Mouse (Mus musculus) bone marrow, adult 2 months (tissue): ENCODE results near the gene Odaph.

Source experiments
- CTCF ChIP-seq: fragments of 200-500 bp; IDR thresholded peaks from 2 replicates; pipeline ENCODE4 v1.5.1; 2011; ENCODE audit warnings: low read length, control low read depth; ENCODE audit not compliant: control insufficient read depth, insufficient read depth
- POLR2A ChIP-seq: fragments of 200-500 bp; IDR thresholded peaks from 2 replicates; pipeline ENCODE4 v1.6.1; 2011; ENCODE audit warnings: low read depth, mild to moderate bottlenecking, control low read depth, low read length, borderline replicate concordance; ENCODE audit not compliant: control insufficient read depth

DNA sequence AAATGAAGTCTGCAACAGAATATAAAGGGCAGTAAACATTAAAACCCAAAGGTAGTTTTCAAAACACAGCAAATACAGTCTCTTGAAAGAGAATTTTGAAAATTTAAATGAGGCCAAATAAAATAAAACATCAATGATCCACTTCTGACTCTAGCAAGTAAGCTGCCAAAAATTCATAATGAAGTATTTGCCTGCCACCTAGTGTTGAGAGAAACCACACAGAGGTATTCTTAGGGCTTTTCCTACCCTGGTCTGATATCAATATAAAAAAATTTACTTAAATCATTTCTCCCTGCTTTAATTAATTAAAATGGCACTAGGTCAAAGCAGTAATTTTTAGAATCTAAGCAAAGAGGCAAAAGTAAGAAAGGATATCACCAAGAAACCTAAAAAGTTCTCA is 35.9 kb upstream of the Odaph start:
- TF ChIP-seq POLR2A (no peak), CTCF (no peak)
